Mouse (Mus musculus): Measurements from ENCODE around the gene Ano1. TPM values are rescaled to one million over a fixed set of nuclear protein-coding genes. Genes with fewer than 3 reads are reported as not detected.

The Ano1 gene
- polyA plus RNA-seq, 1 experiment from 2014 or later, result 14.3 TPM

DNA sequence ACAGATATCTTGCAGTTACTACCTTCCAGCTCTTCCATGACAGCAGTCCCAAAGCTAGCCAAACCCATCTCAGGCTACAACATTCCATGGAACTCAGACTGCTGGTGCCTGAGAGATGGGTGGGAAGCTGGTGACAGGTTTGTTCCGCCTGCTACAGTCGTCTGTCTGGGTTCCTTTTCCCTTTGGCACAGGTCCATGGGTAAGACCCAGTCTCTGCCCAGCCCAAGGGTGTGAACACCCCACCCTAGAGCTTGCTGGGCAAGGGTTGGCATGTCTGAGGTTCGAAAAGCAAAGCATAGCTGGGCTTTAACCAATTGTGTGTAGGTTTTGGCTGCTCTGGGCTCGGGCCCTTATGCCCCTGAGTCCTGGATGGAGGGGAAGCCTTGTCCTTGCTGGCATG is 139.4 kb downstream of the Ano1 start:
- H3K27me3 ChIP-seq (ENCODE audit: control insufficient read depth, insufficient read depth, low read length), result no peaks in the 10 kb centered on the region
- no peaks in the 10 kb centered on the region for H3K36me3 ChIP-seq (ENCODE audit: control insufficient read depth, insufficient read depth, low read length)
- H3K4me1 ChIP-seq (ENCODE audit: control insufficient read depth, insufficient read depth, low read length), result peaks cover 8% of the 10 kb centered on the region; the same call in 1 of the 2 replicates
- no peak overlapping the region for H3K9ac ChIP-seq (ENCODE audit: low read depth, low read length)
- H3K27ac ChIP-seq (ENCODE audit: low read depth, low read length), result no peak overlapping the region
- no peak overlapping the region for H3K4me2 ChIP-seq
- no peak for ATAC-seq (replicated peaks; ENCODE audit: insufficient number of reproducible peaks, low FRiP score, low TSS enrichment)
- WGBS (ENCODE audit: insufficient replicate concordance), result 74% methylated on average over 4 of the region's 4 CpGs
- no peak overlapping the region for H3K4me3 ChIP-seq (ENCODE audit: low read depth, low read length)
- H3K9me3 ChIP-seq (replicated peaks; ENCODE audit: control insufficient read depth, low read length), result no peaks in the 10 kb centered on the region

DNA sequence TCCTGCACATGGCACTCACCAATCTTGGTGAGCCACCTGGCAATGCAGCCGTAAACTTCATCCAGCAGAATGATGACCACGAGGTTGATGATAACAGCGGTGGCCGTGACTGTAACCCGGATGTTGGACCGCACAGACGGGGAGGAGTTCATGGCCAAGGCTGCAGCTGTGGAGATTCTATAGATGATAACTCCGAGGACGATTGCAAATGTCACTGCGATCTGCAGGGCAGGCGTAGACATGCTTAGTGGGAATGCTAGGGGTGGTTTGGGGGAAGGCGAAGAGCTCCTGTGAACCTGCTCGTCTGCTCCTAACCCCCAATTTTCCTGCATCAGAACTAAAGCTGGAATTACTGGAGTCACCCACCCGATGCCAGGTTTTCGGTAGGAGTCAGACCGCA is 140.2 kb downstream of the Ano1 start:
- no peak overlapping the region for H3K4me2 ChIP-seq
- no peaks in the 10 kb centered on the region for H3K9me3 ChIP-seq (replicated peaks; ENCODE audit: control insufficient read depth, low read length)
- no peak overlapping the region for H3K4me3 ChIP-seq (ENCODE audit: low read depth, low read length)
- no peak for ATAC-seq (replicated peaks; ENCODE audit: insufficient number of reproducible peaks, low FRiP score, low TSS enrichment)
- no peaks in the 10 kb centered on the region for H3K36me3 ChIP-seq (ENCODE audit: control insufficient read depth, insufficient read depth, low read length)
- 84% methylated on average over 16 of the region's 16 CpGs for WGBS (ENCODE audit: insufficient replicate concordance)
- no peaks in the 10 kb centered on the region for H3K27me3 ChIP-seq (ENCODE audit: control insufficient read depth, insufficient read depth, low read length)
- H3K27ac ChIP-seq (ENCODE audit: low read depth, low read length), result no peak overlapping the region
- H3K9ac ChIP-seq (ENCODE audit: low read depth, low read length), result no peak overlapping the region
- H3K4me1 ChIP-seq (ENCODE audit: control insufficient read depth, insufficient read depth, low read length), result peaks cover 8% of the 10 kb centered on the region; the same call in 1 of the 2 replicates

DNA sequence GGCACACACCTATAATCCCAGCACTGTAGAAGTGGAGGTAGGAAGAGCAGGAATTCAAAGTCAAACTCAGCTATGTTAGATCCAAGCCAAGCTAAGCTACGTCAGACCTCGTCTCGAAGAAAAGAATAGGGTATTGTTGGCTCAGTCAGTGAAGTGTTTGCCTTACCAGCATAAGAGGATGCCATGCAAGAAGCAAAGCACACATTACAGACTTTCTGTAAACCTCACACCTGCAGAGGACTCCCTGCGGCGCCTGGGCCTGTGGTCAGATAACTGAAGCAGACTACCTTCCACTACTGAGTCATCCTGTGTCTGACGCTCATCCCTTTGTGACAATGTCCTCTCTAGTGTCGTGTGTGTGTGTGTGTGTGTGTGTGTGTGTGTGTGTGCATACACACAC is 142.2 kb downstream of the Ano1 start:
- no peaks in the 10 kb centered on the region for H3K27me3 ChIP-seq (ENCODE audit: control insufficient read depth, insufficient read depth, low read length)
- H3K4me2 ChIP-seq, result no peak overlapping the region
- WGBS (ENCODE audit: insufficient replicate concordance), result 77% methylated on average over 7 of the region's 7 CpGs
- no peaks in the 10 kb centered on the region for H3K4me1 ChIP-seq (ENCODE audit: control insufficient read depth, insufficient read depth, low read length)
- no peak overlapping the region for H3K9ac ChIP-seq (ENCODE audit: low read depth, low read length)
- H3K27ac ChIP-seq (ENCODE audit: low read depth, low read length), result no peak overlapping the region
- no peaks in the 10 kb centered on the region for H3K9me3 ChIP-seq (replicated peaks; ENCODE audit: control insufficient read depth, low read length)
- no peak for ATAC-seq (replicated peaks; ENCODE audit: insufficient number of reproducible peaks, low FRiP score, low TSS enrichment)
- H3K4me3 ChIP-seq (ENCODE audit: low read depth, low read length), result no peak overlapping the region
- H3K36me3 ChIP-seq (ENCODE audit: control insufficient read depth, insufficient read depth, low read length), result no peaks in the 10 kb centered on the region

DNA sequence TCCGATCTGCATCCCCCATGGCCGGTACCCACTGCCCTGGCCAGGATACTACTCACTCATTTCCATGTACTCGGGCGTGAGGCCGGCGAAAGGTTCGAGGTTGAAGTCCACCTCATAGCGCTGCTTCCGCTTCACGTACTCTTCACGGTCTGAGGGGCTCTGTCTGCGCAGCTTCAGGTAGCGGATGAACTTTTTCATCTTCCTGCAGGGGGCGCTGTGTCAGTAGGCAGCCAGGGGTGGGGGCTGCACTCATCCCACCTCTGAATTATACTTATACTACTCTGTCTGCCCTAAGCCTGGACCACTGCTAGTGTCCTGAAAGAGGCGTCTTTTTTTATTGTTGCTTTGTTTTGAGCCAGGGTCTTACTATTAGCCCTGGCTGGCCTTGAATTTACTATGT is 143.9 kb downstream of the Ano1 start:
- no peaks in the 10 kb centered on the region for H3K27me3 ChIP-seq (ENCODE audit: control insufficient read depth, insufficient read depth, low read length)
- H3K27ac ChIP-seq (ENCODE audit: low read depth, low read length), result no peak overlapping the region
- no peak overlapping the region for H3K4me2 ChIP-seq
- no peak for ATAC-seq (replicated peaks; ENCODE audit: insufficient number of reproducible peaks, low FRiP score, low TSS enrichment)
- H3K36me3 ChIP-seq (ENCODE audit: control insufficient read depth, insufficient read depth, low read length), result no peaks in the 10 kb centered on the region
- H3K4me1 ChIP-seq (ENCODE audit: control insufficient read depth, insufficient read depth, low read length), result no peaks in the 10 kb centered on the region
- no peak overlapping the region for H3K9ac ChIP-seq (ENCODE audit: low read depth, low read length)
- no peak overlapping the region for H3K4me3 ChIP-seq (ENCODE audit: low read depth, low read length)
- 83% methylated on average over 15 of the region's 15 CpGs for WGBS (ENCODE audit: insufficient replicate concordance)
- no peaks in the 10 kb centered on the region for H3K9me3 ChIP-seq (replicated peaks; ENCODE audit: control insufficient read depth, low read length)

DNA sequence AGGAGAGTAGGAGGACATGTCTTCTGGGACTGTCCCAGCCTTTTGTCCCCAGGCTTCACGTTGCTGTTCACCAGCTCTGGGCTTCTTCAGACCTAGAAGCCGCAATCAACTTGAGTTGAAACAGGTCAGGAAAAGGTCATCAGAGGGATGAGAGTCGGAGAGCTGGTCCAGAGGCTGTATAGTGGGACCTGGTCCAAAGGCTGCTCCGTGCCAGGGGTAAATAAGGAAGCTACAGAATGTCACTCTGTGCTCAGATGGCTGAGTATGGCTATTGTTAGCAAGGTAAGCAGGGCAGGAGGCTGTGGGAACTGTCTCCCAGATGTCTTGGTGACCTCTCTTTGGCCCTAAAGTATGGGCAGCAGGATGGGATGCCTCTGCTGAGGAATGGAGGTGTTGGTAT is 147.0 kb downstream of the Ano1 start:
- no peak overlapping the region for H3K27ac ChIP-seq (ENCODE audit: low read depth, low read length)
- no peak overlapping the region for H3K4me3 ChIP-seq (ENCODE audit: low read depth, low read length)
- H3K9me3 ChIP-seq (replicated peaks; ENCODE audit: control insufficient read depth, low read length), result no peaks in the 10 kb centered on the region
- WGBS (ENCODE audit: insufficient replicate concordance), result 49% methylated on average over 4 of the region's 4 CpGs
- H3K9ac ChIP-seq (ENCODE audit: low read depth, low read length), result no peak overlapping the region
- H3K4me2 ChIP-seq, result no peak overlapping the region
- no peaks in the 10 kb centered on the region for H3K27me3 ChIP-seq (ENCODE audit: control insufficient read depth, insufficient read depth, low read length)
- H3K4me1 ChIP-seq (ENCODE audit: control insufficient read depth, insufficient read depth, low read length), result no peaks in the 10 kb centered on the region
- no peak for ATAC-seq (replicated peaks; ENCODE audit: insufficient number of reproducible peaks, low FRiP score, low TSS enrichment)
- no peaks in the 10 kb centered on the region for H3K36me3 ChIP-seq (ENCODE audit: control insufficient read depth, insufficient read depth, low read length)

DNA sequence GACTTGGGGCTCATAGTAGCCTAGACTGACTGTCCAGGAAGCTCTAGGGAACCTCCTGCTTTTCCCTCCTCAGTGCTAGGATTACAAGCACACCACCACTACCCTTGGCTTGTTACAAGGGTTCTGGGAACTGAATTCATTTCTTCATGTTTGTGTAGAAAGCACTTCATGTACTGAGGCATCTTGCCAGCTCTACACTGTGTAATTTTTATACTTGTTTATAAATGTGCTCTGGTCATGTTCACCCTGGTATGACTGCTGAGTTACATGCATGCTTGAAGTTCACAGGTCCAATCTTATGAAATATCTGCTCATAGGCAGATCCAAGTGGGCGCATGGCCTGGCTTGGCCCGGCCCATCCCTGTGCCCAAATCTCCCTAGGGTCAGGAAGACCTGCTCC is 147.5 kb downstream of the Ano1 start:
- no peak for ATAC-seq (replicated peaks; ENCODE audit: insufficient number of reproducible peaks, low FRiP score, low TSS enrichment)
- WGBS (ENCODE audit: insufficient replicate concordance), result 90% methylated on average over 2 of the region's 2 CpGs

DNA sequence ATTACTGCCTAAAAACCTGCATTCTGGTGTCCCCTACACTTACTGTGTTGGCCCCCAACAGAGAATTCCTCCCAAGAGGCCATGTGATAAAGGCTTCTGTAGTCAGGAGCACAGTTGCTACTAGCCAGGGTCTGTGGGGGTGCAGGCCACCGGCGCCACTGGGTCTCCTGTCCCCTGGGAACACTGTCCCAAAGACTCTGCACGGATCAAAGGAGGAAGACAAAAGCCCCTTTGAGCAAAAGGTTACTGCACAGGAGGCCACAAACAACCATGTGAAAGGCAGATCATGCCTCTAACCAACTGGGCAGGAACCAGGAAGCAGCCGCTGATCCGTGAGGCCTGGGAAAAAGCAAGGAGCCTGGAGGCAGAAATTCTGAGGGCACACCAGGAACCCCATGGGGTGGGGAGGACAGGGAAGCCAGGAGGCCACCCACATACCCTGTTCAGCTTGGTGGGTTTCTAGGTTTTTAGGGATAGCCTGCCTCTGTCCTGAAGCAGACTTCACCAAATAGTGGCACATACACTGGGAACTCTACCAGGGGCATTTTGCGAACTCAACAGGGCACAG is 151.4 kb downstream of the Ano1 start:
- H3K9ac ChIP-seq (ENCODE audit: low read depth, low read length), result no peak overlapping the region
- no peak overlapping the region for H3K4me2 ChIP-seq
- 66% methylated on average over 6 of the region's 6 CpGs for WGBS (ENCODE audit: insufficient replicate concordance)
- no peak overlapping the region for H3K4me3 ChIP-seq (ENCODE audit: low read depth, low read length)
- H3K4me1 ChIP-seq (ENCODE audit: control insufficient read depth, insufficient read depth, low read length), result no peaks in the 10 kb centered on the region
- ATAC-seq (replicated peaks; ENCODE audit: insufficient number of reproducible peaks, low FRiP score, low TSS enrichment), result no peak
- no peaks in the 10 kb centered on the region for H3K27me3 ChIP-seq (ENCODE audit: control insufficient read depth, insufficient read depth, low read length)
- H3K9me3 ChIP-seq (replicated peaks; ENCODE audit: control insufficient read depth, low read length), result no peaks in the 10 kb centered on the region
- H3K36me3 ChIP-seq (ENCODE audit: control insufficient read depth, insufficient read depth, low read length), result no peaks in the 10 kb centered on the region
- H3K27ac ChIP-seq (ENCODE audit: low read depth, low read length), result no peak overlapping the region

More for the DNA sequence above, 147.5 kb downstream of the Ano1 start:
- Histone ChIP-seq H3K27me3 (ENCODE audit: control insufficient read depth, insufficient read depth, low read length) (no peaks in the 10 kb centered on the region), H3K4me1 (ENCODE audit: control insufficient read depth, insufficient read depth, low read length) (no peaks in the 10 kb centered on the region), H3K9me3 (replicated peaks; ENCODE audit: control insufficient read depth, low read length) (no peaks in the 10 kb centered on the region), H3K36me3 (ENCODE audit: control insufficient read depth, insufficient read depth, low read length) (no peaks in the 10 kb centered on the region), H3K4me3 (ENCODE audit: low read depth, low read length) (no peak overlapping the region), H3K9ac (ENCODE audit: low read depth, low read length) (no peak overlapping the region), H3K4me2 (no peak overlapping the region), H3K27ac (ENCODE audit: low read depth, low read length) (no peak overlapping the region)

DNA sequence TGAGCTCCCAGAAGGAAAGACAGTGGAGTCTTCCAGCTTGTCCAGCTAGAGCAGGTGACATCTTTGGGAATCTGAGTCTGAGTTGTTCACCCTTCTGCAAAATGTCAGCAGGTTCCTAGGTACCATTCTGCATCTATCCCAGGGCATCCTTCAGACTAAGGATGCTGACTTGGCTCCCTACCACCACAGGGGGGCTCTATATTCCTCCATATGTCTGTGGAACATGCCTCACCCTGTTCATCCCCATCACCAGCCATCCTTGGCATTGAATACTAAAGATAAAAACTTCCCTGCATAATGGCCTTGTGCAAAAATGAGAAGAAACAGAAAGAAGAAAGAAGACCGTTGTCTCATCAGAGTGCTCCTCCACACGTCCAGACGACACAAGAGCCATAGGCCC is 162.3 kb downstream of the Ano1 start:
- WGBS (ENCODE audit: insufficient replicate concordance), result 79% methylated on average over 3 of the region's 3 CpGs
- H3K4me2 ChIP-seq, result no peak overlapping the region
- no peaks in the 10 kb centered on the region for H3K4me1 ChIP-seq (ENCODE audit: control insufficient read depth, insufficient read depth, low read length)
- H3K9ac ChIP-seq (ENCODE audit: low read depth, low read length), result no peak overlapping the region
- H3K36me3 ChIP-seq (ENCODE audit: control insufficient read depth, insufficient read depth, low read length), result no peaks in the 10 kb centered on the region
- H3K27me3 ChIP-seq (ENCODE audit: control insufficient read depth, insufficient read depth, low read length), result peaks cover 6% of the 10 kb centered on the region; the same call in 1 of the 2 replicates
- H3K9me3 ChIP-seq (replicated peaks; ENCODE audit: control insufficient read depth, low read length), result no peaks in the 10 kb centered on the region
- ATAC-seq (replicated peaks; ENCODE audit: insufficient number of reproducible peaks, low FRiP score, low TSS enrichment), result no peak
- no peak overlapping the region for H3K27ac ChIP-seq (ENCODE audit: low read depth, low read length)
- H3K4me3 ChIP-seq (ENCODE audit: low read depth, low read length), result no peak overlapping the region

DNA sequence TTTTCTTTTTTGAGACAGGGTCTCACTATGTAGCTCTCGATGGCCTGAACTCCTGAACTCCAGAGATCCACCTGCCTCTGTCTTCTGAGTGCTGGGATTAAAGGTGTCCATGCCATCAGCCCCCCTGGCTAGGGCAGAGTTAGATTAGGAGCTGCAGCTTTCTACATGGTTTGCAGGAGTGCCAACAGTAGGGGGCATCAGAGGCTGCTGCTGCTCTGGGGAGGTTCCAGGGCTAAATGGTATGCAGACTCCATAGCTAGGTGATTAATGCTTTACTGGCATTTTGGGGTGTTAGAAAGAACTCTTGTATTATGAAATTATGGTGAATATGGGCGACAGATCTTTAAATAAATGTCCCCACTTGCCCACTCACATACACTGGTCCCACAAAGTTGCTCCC is 164.5 kb downstream of the Ano1 start:
- peaks cover 4% of the 10 kb centered on the region for H3K4me1 ChIP-seq (ENCODE audit: control insufficient read depth, insufficient read depth, low read length)
- ATAC-seq (replicated peaks; ENCODE audit: insufficient number of reproducible peaks, low FRiP score, low TSS enrichment), result no peak
- H3K4me3 ChIP-seq (ENCODE audit: low read depth, low read length), result no peak overlapping the region
- no peaks in the 10 kb centered on the region for H3K36me3 ChIP-seq (ENCODE audit: control insufficient read depth, insufficient read depth, low read length)
- no peaks in the 10 kb centered on the region for H3K9me3 ChIP-seq (replicated peaks; ENCODE audit: control insufficient read depth, low read length)
- no peak overlapping the region for H3K4me2 ChIP-seq
- WGBS (ENCODE audit: insufficient replicate concordance), result 29% methylated on average over 2 of the region's 2 CpGs
- no peak overlapping the region for H3K9ac ChIP-seq (ENCODE audit: low read depth, low read length)
- no peak overlapping the region for H3K27ac ChIP-seq (ENCODE audit: low read depth, low read length)
- peaks cover 6% of the 10 kb centered on the region; the same call in 1 of the 2 replicates for H3K27me3 ChIP-seq (ENCODE audit: control insufficient read depth, insufficient read depth, low read length)

Data from heart, embryonic 11.5 days (tissue).